Mouse (Mus musculus) G1E (cell line): ENCODE measurements around the gene Rims1.

Experiments used
- CTCF ChIP-seq: IDR thresholded peaks from 2 replicates; pipeline ENCODE4 v1.5.1; 2012; ENCODE audit warnings: low read depth, low read length, inconsistent platforms, mixed read lengths
- GATA1 ChIP-seq: IDR thresholded peaks from 2 replicates; pipeline ENCODE4 v1.6.1; 2012; ENCODE audit warnings: borderline replicate concordance, low read length, inconsistent platforms, mixed read lengths
- GATA2 ChIP-seq: IDR thresholded peaks from 2 replicates; pipeline ENCODE4 v1.6.1; 2012; ENCODE audit warnings: low read depth, low read length, inconsistent platforms, borderline replicate concordance
- POLR2AphosphoS5 ChIP-seq: IDR thresholded peaks from 2 replicates; pipeline ENCODE4 v1.6.1; 2012; ENCODE audit warnings: low read depth, low read length, inconsistent platforms; ENCODE audit not compliant: insufficient replicate concordance
- TAL1 ChIP-seq: conservative IDR thresholded peaks from 2 replicates; pipeline ENCODE4 v1.6.1; 2012; ENCODE audit warnings: low read depth, low read length, inconsistent platforms, mixed read lengths

DNA sequence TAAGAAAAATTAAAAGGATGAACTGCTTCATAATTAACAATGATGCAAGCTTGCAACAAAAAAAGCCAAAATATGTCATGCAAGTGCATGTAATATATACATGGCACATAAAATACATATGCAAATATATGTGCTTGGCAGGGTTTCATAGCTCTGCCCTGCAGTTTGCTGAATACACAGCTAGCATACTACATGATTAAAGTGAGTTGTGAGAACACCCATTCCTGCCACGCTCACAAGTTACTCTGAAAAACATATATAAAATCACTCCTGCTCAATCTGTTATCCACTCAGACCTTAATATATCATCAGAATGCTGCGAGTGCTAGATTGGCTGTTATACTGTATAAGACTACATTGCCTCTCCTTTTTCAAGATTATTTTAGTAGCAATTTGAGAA lies 329.6 kb downstream of the Rims1 start:
- TF ChIP-seq GATA2 (no peak), CTCF (no peak), GATA1 (no peak), TAL1 (no peak), POLR2AphosphoS5 (no peak)
